Mouse (Mus musculus): ENCODE data around the gene Olfr970. TPM values are rescaled to one million over a fixed set of nuclear protein-coding genes. Genes with fewer than 3 reads are reported as not detected.
"Not testable (repeated sequence)": the region's sequence is repeated elsewhere in the genome, so short reads cannot be mapped to it uniquely, and the experiment has no call there.

Gene Olfr970
- not detected in 2 replicates for total RNA-seq (2021)
- long read RNA-seq, experiment 1: 0 reads
- long read RNA-seq, experiment 2: 0 reads

DNA sequence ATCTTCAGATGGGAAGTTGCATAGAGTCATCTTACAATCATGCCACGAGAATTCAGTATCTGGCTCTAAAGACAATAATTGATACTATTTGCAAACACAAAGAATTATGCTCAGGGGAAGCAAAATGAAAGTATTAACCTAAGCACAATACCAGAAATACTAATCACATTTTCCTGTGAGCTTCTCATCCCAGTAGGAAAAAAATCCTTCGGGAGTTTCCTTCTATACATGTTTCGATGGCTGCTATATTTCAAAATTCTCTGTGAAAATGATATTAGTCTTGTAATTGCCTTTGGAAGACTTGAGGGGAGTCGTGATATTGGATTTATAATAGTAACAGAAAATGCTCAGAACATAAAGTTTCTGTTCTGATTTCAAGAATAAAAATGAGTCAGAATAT lies at the start of gene Olfr970:
Gene Olfr970, plus strand, starts transcription at position 301 of the 400 bp plus-strand sequence.
- no peak for DNase-seq

- no peak for DNase-seq
Observed at GRCm38 (mm10) chr9:39783153-39783552, 25.5 kb upstream of the Olfr970 start, which contains the start of gene Olfr968. Gene Olfr968 (minus strand): TSS chr9:39783253.

DNA sequence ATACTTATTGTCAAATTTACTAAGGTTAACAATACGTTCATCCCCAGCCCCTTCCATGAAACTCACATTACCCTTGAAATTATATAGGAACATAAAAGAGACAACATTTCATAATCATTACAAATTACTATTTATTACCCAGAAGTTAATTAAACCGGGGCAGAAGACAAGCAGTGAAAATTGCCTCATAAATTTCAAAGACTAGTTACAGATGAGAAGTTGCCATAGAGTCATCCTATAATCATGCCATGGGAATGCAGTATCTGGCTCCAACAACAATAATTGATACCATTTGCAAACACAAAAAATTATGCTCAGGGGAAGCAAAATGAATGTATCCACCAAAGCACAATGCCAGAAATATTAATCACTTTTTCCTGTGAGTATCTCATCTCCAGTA lies 18.1 kb upstream of the Olfr970 start, which contains the start of gene Olfr969:
Gene Olfr969, plus strand, starts transcription at position 388 of the 400 bp plus-strand sequence.
- no peak for DNase-seq

DNA sequence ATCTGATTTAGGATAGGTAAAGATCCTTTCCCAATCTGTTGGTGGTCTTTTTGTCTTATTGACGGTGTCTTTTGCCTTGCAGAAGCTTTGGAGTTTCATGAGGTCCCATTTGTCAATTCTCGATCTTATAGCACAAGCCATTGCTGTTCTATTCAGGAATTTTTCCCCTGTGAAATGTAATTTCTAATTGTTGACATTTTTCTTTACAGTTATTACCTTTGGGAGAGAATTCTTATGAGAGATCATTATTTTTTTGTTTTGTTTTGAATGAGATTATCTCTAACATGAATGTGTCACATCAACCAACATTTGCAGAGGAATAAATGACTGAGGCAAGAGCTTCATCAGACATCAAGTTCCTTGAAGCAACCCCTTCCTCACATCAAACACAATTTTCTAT lies 27.9 kb downstream of the Olfr970 start, which contains the start of gene Olfr971:
Gene Olfr971, plus strand, starts transcription at position 301 of the 400 bp plus-strand sequence.
- not testable (repeated sequence) for DNase-seq

- DNase-seq: no peak
Observed at GRCm38 (mm10) chr9:39866122-39866521, 57.5 kb downstream of the Olfr970 start, which contains the start of gene Olfr972. Gene Olfr972 (plus strand): TSS chr9:39866422.

Other genes starting within 250 kb of the Olfr970 start
- gene Olfr959, start 233.3 kb upstream of the Olfr970 start, total RNA-seq (2021): not detected in 2 replicates
- gene AW551984, start 204.5 kb upstream of the Olfr970 start, total RNA-seq (2021): 11.9 and 14.9 TPM in 2 replicates
- gene Olfr148, start 198.2 kb upstream of the Olfr970 start, total RNA-seq (2021): not detected in 2 replicates
- gene Olfr960, start 187.5 kb upstream of the Olfr970 start, total RNA-seq (2021): not detected in 2 replicates
- gene Olfr961, start 163.8 kb upstream of the Olfr970 start, total RNA-seq (2021): not detected in 2 replicates
- not detected in 2 replicates for gene Olfr963, start 141.7 kb upstream of the Olfr970 start, total RNA-seq (2021)
- gene Olfr149, start 101.7 kb upstream of the Olfr970 start, total RNA-seq (2021): not detected in 2 replicates
- gene Olfr965, start 97.5 kb upstream of the Olfr970 start, total RNA-seq (2021): not detected in 2 replicates
- gene Olfr150, start 77.9 kb upstream of the Olfr970 start, total RNA-seq (2021): not detected in 2 replicates
- not detected in 2 replicates for gene Olfr967, start 62.6 kb upstream of the Olfr970 start, total RNA-seq (2021)
- not detected in 2 replicates for gene Olfr968, start 25.6 kb upstream of the Olfr970 start, total RNA-seq (2021)
- gene Olfr969, start 17.9 kb upstream of the Olfr970 start, total RNA-seq (2021): not detected in 2 replicates
- not detected in 2 replicates for gene Olfr971, start 28.0 kb downstream of the Olfr970 start, total RNA-seq (2021)
- gene Olfr972, start 57.6 kb downstream of the Olfr970 start, total RNA-seq (2021): not detected in 2 replicates
- not detected in 2 replicates for gene Olfr229, start 98.5 kb downstream of the Olfr970 start, total RNA-seq (2021)
- gene Olfr974, start 128.6 kb downstream of the Olfr970 start, total RNA-seq (2021): not detected in 2 replicates
- gene Olfr975, start 143.2 kb downstream of the Olfr970 start, total RNA-seq (2021): not detected in 2 replicates
- gene Olfr976, start 152.3 kb downstream of the Olfr970 start, total RNA-seq (2021): not detected in 2 replicates
- not detected in 2 replicates for gene Olfr978, start 183.3 kb downstream of the Olfr970 start, total RNA-seq (2021)
- gene Olfr979, start 194.6 kb downstream of the Olfr970 start, total RNA-seq (2021): not detected in 2 replicates
- not detected in 2 replicates for gene Olfr980, start 200.7 kb downstream of the Olfr970 start, total RNA-seq (2021)
- gene Olfr981, start 212.6 kb downstream of the Olfr970 start, total RNA-seq (2021): not detected in 2 replicates

Data from adrenal gland, postnatal 14 days (tissue).